Mouse (Mus musculus) left cerebral cortex, postnatal 4 days (tissue): ENCODE data around the gene Arhgap24. TPM values are rescaled to one million over a fixed set of nuclear protein-coding genes. Genes with fewer than 3 reads are reported as not detected.

Experiments
- DNase-seq: peaks from one replicate; pipeline ENCODE4 v3.0.0-alpha.2; 2022
- intact Hi-C: fragments of 180-260 bp; cut with DNase I; formaldehyde crosslinking; loops from one replicate; pipeline ENCODE4 v1.15.1; 2025
- total RNA-seq, 2 experiments: library from RNA; stranded (reverse); gene quantifications; 2 replicates each; pipeline ENCODE4 v1.2.3; 2021

The Arhgap24 gene
- total RNA-seq, 2 experiments from 2014 or later: 4.6 to 4.9 TPM

DNA sequence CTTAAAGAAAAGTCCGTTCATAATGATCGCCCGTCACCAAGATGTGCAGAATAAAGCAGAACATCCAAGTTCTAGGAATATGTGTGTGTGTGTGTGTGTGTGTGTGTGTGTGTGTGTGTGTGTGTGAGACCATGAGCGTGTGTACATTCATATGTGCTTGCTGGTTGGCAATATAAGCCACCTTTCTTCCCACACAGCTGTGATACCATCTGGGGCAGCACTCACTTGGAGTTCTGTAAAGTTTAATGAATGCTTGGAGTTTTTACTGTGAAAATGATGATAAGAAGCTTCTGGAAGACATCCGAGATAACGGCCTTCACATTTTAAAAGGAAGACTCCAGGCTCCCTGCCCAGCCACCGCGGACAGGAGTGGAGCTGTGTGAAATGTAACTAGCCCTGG is 465.4 kb downstream of the Arhgap24 start:
- no peak for DNase-seq
- intact Hi-C loops: no loop called here

DNA sequence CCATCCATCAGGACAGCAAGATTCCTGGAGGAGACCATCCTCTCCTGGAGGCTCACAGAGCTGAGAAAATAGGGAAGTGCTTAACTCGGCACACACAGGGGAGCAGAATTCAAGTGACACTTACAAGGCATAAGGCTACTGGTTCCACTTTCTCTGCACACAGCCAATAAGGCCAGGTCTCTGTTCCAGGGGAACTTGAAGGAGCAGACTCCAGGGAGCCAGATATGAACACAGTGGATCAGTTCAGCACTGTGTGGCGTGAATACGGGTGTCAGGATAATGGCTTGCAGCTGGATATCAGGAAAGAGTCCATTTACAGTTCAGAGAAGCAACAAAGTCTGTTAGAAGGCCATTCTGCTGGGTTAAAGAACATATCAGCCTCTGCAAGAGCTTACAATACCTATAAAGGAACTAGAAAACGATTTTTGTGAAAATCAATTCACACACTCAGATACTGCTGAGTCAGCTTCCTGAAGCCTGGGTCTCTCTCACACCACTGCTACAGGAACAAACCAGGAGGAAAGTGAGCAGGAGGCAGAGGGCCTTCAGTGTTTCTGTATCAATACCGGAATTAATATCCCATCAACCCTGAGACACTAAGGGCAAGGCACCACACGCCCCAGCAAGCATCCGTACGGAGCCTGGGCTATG is 466.0 kb downstream of the Arhgap24 start:
- no peak for DNase-seq
- intact Hi-C loops: no loop called here
